Mouse (Mus musculus) embryonic facial prominence, embryonic 15.5 days (tissue): Measurements from ENCODE around the gene Gm28434. TPM values are rescaled to one million over a fixed set of nuclear protein-coding genes. Genes with fewer than 3 reads are reported as not detected.

Experiments
- ATAC-seq: fragments of 200-750 bp; cut with Nextera tagmentation; 2 replicates; pipeline ENCODE4 v1.8.0; 2017; ENCODE audit warnings: low read depth, moderate TSS enrichment; ENCODE audit not compliant: insufficient number of reproducible peaks, low FRiP score, low TSS enrichment
- H3K27ac ChIP-seq: fragments of 300-500 bp; sonication (generic); replicated peaks from 2 replicates; pipeline ENCODE4 v1.5.1; 2015; ENCODE audit warnings: mild to moderate bottlenecking, inconsistent platforms
- H3K27me3 ChIP-seq: fragments of 300-500 bp; sonication (generic); 2 replicates; pipeline ENCODE4 v1.6.1; 2015; ENCODE audit warnings: inconsistent platforms
- H3K36me3 ChIP-seq: fragments of 300-500 bp; sonication (generic); 2 replicates; pipeline ENCODE4 v1.6.1; 2015; ENCODE audit warnings: mild to moderate bottlenecking, inconsistent platforms
- H3K4me1 ChIP-seq: fragments of 300-500 bp; sonication (generic); 2 replicates; pipeline ENCODE4 v1.6.1; 2015; ENCODE audit warnings: inconsistent platforms
- H3K4me2 ChIP-seq: fragments of 300-500 bp; sonication (generic); replicated peaks from 2 replicates; pipeline ENCODE4 v1.6.1; 2015; ENCODE audit warnings: mild to moderate bottlenecking, inconsistent platforms
- H3K4me3 ChIP-seq: fragments of 300-500 bp; sonication (generic); replicated peaks from 2 replicates; pipeline ENCODE4 v1.5.1; 2015; ENCODE audit warnings: mild to moderate bottlenecking, inconsistent platforms
- H3K9ac ChIP-seq: fragments of 300-500 bp; sonication (generic); 2 replicates; pipeline ENCODE4 v1.6.1; 2015; ENCODE audit warnings: inconsistent platforms
- H3K9me3 ChIP-seq: fragments of 300-500 bp; sonication (generic); replicated peaks from 2 replicates; pipeline ENCODE4 v1.6.1; 2016; ENCODE audit warnings: inconsistent platforms
- WGBS: fragments of 180-500 bp; shearing (Covaris S2); methylation state at CpG from one replicate; pipeline ENCODE4 v1.1.7; 2015; 5-methylcytosine and 5-hydroxymethylcytosine counted together
- polyA plus RNA-seq: library from polyadenylated mRNA; unstranded; fragments of >200 nt; fragmentation: Nextera tagmentation; extraction: Ambion mirVana; gene quantifications from 2 replicates; pipeline ENCODE4 v1.2.1, GENCODE M21; 2015

Gm28434 gene
- not detected in 2 replicates for polyA plus RNA-seq

- Histone ChIP-seq H3K9ac (no peak within 1 kb of the TSS), H3K9me3 (no peaks in the 10 kb centered on the region), H3K4me3 (no peak within 1 kb of the TSS), H3K4me1 (no peaks in the 10 kb centered on the region), H3K27me3 (no peaks in the 10 kb centered on the region), H3K36me3 (no peaks in the 10 kb centered on the region), H3K27ac (no peak within 1 kb of the TSS), H3K4me2 (no peak within 1 kb of the TSS)
- no peak for ATAC-seq
- WGBS = 38% methylated on average over 2 of the region's 2 CpGs
These were observed at the start of gene Gm28434, which contains the start of gene 2310003L06Rik for GRCm38 (mm10) chr5:87969201-87969600. TSS of gene Gm28434 (plus strand) at chr5:87969517. TSS of gene 2310003L06Rik (plus strand) at chr5:87969459.

- no peak within 1 kb of the TSS for H3K4me2 ChIP-seq
- H3K9me3 ChIP-seq = no peaks in the 10 kb centered on the region
- no peak within 1 kb of the TSS for H3K27ac ChIP-seq
- H3K27me3 ChIP-seq = no peaks in the 10 kb centered on the region
- no peak within 1 kb of the TSS for H3K9ac ChIP-seq
- H3K36me3 ChIP-seq = no peaks in the 10 kb centered on the region
- ATAC-seq = no peak
- H3K4me3 ChIP-seq = no peak within 1 kb of the TSS
- H3K4me1 ChIP-seq = no peaks in the 10 kb centered on the region
- WGBS = 14% methylated on average over 5 of the region's 5 CpGs
These were observed 43.9 kb upstream of the Gm28434 start, which contains the start of gene Csn3 for GRCm38 (mm10) chr5:87925372-87925771. TSS of gene Csn3 (plus strand) at chr5:87925579.

GRCm38 (mm10) chr5:87931603-87932002, 37.7 kb upstream of the Gm28434 start:
- WGBS = 26% methylated on average over 1 of the region's 1 CpGs

GRCm38 (mm10) chr5:87940752-87941151, 28.6 kb upstream of the Gm28434 start:
- WGBS = 27% methylated on average over 3 of the region's 3 CpGs
- no peak overlapping the region for H3K9ac ChIP-seq
- no peaks in the 10 kb centered on the region for H3K9me3 ChIP-seq
- no peaks in the 10 kb centered on the region for H3K27me3 ChIP-seq
- H3K4me3 ChIP-seq = no peak overlapping the region
- H3K36me3 ChIP-seq = no peaks in the 10 kb centered on the region
- H3K4me2 ChIP-seq = no peak overlapping the region
- no peaks in the 10 kb centered on the region for H3K4me1 ChIP-seq
- H3K27ac ChIP-seq = no peak overlapping the region
- no peak for ATAC-seq

More at GRCm38 (mm10) chr5:87931603-87932002, 37.7 kb upstream of the Gm28434 start:
- Histone ChIP-seq H3K9ac (no peak overlapping the region), H3K4me1 (no peaks in the 10 kb centered on the region), H3K36me3 (no peaks in the 10 kb centered on the region), H3K9me3 (no peaks in the 10 kb centered on the region), H3K4me2 (no peak overlapping the region), H3K27ac (no peak overlapping the region), H3K4me3 (no peak overlapping the region), H3K27me3 (no peaks in the 10 kb centered on the region)
- ATAC-seq = no peak

- H3K27ac ChIP-seq = no peak overlapping the region
- H3K4me1 ChIP-seq = no peaks in the 10 kb centered on the region
- H3K9me3 ChIP-seq = no peaks in the 10 kb centered on the region
- H3K27me3 ChIP-seq = no peaks in the 10 kb centered on the region
- H3K36me3 ChIP-seq = no peaks in the 10 kb centered on the region
- no peak overlapping the region for H3K4me2 ChIP-seq
- no peak overlapping the region for H3K4me3 ChIP-seq
- no peak for ATAC-seq
- no peak overlapping the region for H3K9ac ChIP-seq
These were observed 26.8 kb upstream of the Gm28434 start for GRCm38 (mm10) chr5:87942515-87942914.

- H3K4me3 ChIP-seq = no peak overlapping the region
- no peak overlapping the region for H3K9ac ChIP-seq
- H3K27ac ChIP-seq = no peak overlapping the region
- H3K36me3 ChIP-seq = no peaks in the 10 kb centered on the region
- no peak for ATAC-seq
- no peak overlapping the region for H3K4me2 ChIP-seq
- H3K9me3 ChIP-seq = no peaks in the 10 kb centered on the region
- H3K27me3 ChIP-seq = no peaks in the 10 kb centered on the region
- no peaks in the 10 kb centered on the region for H3K4me1 ChIP-seq
These were observed 17.5 kb upstream of the Gm28434 start for GRCm38 (mm10) chr5:87951836-87952235.

GRCm38 (mm10) chr5:87979139-87979538, 9.8 kb downstream of the Gm28434 start, which contains the start of gene Cabs1:
TSS of gene Cabs1 (plus strand) at chr5:87979439.
- Histone ChIP-seq H3K4me1 (no peaks in the 10 kb centered on the region), H3K27me3 (no peaks in the 10 kb centered on the region), H3K9ac (no peak within 1 kb of the TSS), H3K9me3 (no peaks in the 10 kb centered on the region), H3K4me3 (no peak within 1 kb of the TSS), H3K27ac (no peak within 1 kb of the TSS), H3K36me3 (no peaks in the 10 kb centered on the region), H3K4me2 (no peak within 1 kb of the TSS)
- ATAC-seq = no peak
- 79% methylated on average over 3 of the region's 3 CpGs for WGBS

GRCm38 (mm10) chr5:87982468-87983214, 13.3 kb downstream of the Gm28434 start:
- Histone ChIP-seq H3K27ac (no peak overlapping the region), H3K27me3 (no peaks in the 10 kb centered on the region), H3K4me2 (no peak overlapping the region), H3K4me3 (no peak overlapping the region), H3K9me3 (no peaks in the 10 kb centered on the region), H3K36me3 (no peaks in the 10 kb centered on the region), H3K9ac (no peak overlapping the region), H3K4me1 (no peaks in the 10 kb centered on the region)
- 51% methylated on average over 3 of the region's 3 CpGs for WGBS
- no peak for ATAC-seq

- Histone ChIP-seq H3K36me3 (no peaks in the 10 kb centered on the region), H3K9ac (no peak within 1 kb of the TSS), H3K4me1 (no peaks in the 10 kb centered on the region), H3K4me3 (no peak within 1 kb of the TSS), H3K27ac (no peak within 1 kb of the TSS), H3K27me3 (no peaks in the 10 kb centered on the region), H3K4me2 (no peak within 1 kb of the TSS), H3K9me3 (no peaks in the 10 kb centered on the region)
- no peak for ATAC-seq
- WGBS = 82% methylated on average over 3 of the region's 3 CpGs
These were observed 32.9 kb downstream of the Gm28434 start, which contains the start of gene Smr3a for GRCm38 (mm10) chr5:88002249-88002648. TSS of gene Smr3a (plus strand) at chr5:88002549.

GRCm38 (mm10) chr5:88005241-88005640, 35.9 kb downstream of the Gm28434 start:
- no peak overlapping the region for H3K4me2 ChIP-seq
- H3K27me3 ChIP-seq = no peaks in the 10 kb centered on the region
- no peaks in the 10 kb centered on the region for H3K36me3 ChIP-seq
- H3K4me3 ChIP-seq = no peak overlapping the region
- H3K9ac ChIP-seq = no peak overlapping the region
- ATAC-seq = no peak
- H3K4me1 ChIP-seq = no peaks in the 10 kb centered on the region
- no peaks in the 10 kb centered on the region for H3K9me3 ChIP-seq
- H3K27ac ChIP-seq = no peak overlapping the region
